ENCODE assay signal across 9 mouse cellular contexts in the genomic region with DNA sequence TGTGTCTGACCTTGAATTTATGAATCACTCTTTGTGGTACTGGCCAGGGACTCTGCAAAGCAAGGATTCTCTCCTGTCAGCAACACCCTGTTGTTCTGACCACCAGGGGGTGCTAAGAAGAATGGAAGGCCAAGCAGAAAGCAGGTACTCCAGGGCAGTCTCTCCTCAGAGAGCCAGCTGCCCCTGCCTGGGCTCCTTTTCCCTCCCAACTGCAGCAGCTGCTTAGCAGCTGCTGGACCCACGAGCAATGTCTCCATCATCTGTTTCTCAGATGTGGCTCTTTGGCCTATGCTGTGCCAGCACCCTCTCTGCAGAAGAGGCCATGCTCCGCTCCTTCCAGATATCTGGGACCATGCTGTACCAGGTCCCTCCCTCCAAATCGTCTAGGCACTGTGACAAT.
A peak's percentile ranks its signal among the peaks of the same experiment; 100 is the strongest.
DNase-seq lines count a peak whose midpoint lies in the region; ATAC-seq and TF ChIP-seq lines count a peak whose summit lies in the region.
"Had no signal": no experiment of that assay in that cellular context is flagged by ENCODE, and none has a peak within 500 bp of the region (broad histone marks: within the 10 kb centered on the region; RNA-seq: fewer than 3 reads in every experiment).

No protein-coding gene starts in this region.

- peak; percentile 67 for DNase-seq in hindbrain, embryonic 11.5 days (ENCODE audit: low spot score)
- peak; percentile 38 for DNase-seq in ES-E14 (ENCODE audit: low read depth, low spot score)
- peak; percentile 53 to 75 for DNase-seq in adrenal gland, postnatal 36 days
- peak; percentile 33 to 44 for DNase-seq in frontal cortex, postnatal 10 days (ENCODE audit: low spot score in 2 of 2)
- peak; percentile 47 to 74 for DNase-seq in right cerebral cortex, adult 2 months (ENCODE audit: low spot score in 2 of 2)
- no peak for DNase-seq in hindbrain, embryonic 14.5 days (ENCODE audit: low spot score)

- H3K27me3 ChIP-seq in hindbrain, embryonic 11.5 days (ENCODE audit: control insufficient read depth, insufficient read depth, low read length) = no peaks in the 10 kb centered on the region
- no peaks in the 10 kb centered on the region for H3K27me3 ChIP-seq in hindbrain, embryonic 16.5 days (replicated peaks; ENCODE audit: control insufficient read depth, insufficient read depth, low read length)
- H3K27me3 ChIP-seq in limb, embryonic 13.5 days = no peaks in the 10 kb centered on the region
- H3K27me3 ChIP-seq in hindbrain, embryonic 14.5 days (ENCODE audit: control insufficient read depth, insufficient read depth, low read length) = no peaks in the 10 kb centered on the region
- H3K27me3 ChIP-seq: liver, embryonic 15.5 days had no signal

- no peak overlapping the region for H3K27ac ChIP-seq in hindbrain, embryonic 11.5 days (ENCODE audit: low read depth, low read length)
- no peak overlapping the region for H3K27ac ChIP-seq in hindbrain, embryonic 16.5 days (ENCODE audit: low read depth, low read length)
- no peak overlapping the region for H3K27ac ChIP-seq in ES-E14 (ENCODE audit: insufficient read depth, low read depth, low read length, poor library complexity, severe bottlenecking)
- no peak overlapping the region for H3K27ac ChIP-seq in limb, embryonic 13.5 days
- H3K27ac ChIP-seq in hindbrain, embryonic 14.5 days = no peak overlapping the region
- H3K27ac ChIP-seq: liver, embryonic 15.5 days had no signal

- no peak overlapping the region for H3K4me3 ChIP-seq in hindbrain, embryonic 11.5 days (ENCODE audit: low read depth, low read length)
- no peak overlapping the region for H3K4me3 ChIP-seq in hindbrain, embryonic 16.5 days (ENCODE audit: low read length)
- no peak overlapping the region for H3K4me3 ChIP-seq in ES-E14 (ENCODE audit: insufficient read depth in 1 of 2, low read depth in 1 of 2, low read length in 2 of 2, poor library complexity in 1 of 2, severe bottlenecking in 1 of 2)
- H3K4me3 ChIP-seq in limb, embryonic 13.5 days = no peak overlapping the region
- H3K4me3 ChIP-seq in hindbrain, embryonic 14.5 days (replicated peaks; ENCODE audit: low read length) = no peak overlapping the region
- H3K4me3 ChIP-seq: liver, embryonic 15.5 days had no signal

- no peaks in the 10 kb centered on the region for H3K9me3 ChIP-seq in hindbrain, embryonic 11.5 days (ENCODE audit: control insufficient read depth, low read length)
- no peaks in the 10 kb centered on the region for H3K9me3 ChIP-seq in hindbrain, embryonic 16.5 days (ENCODE audit: control insufficient read depth, low read length)
- H3K9me3 ChIP-seq in ES-E14 (ENCODE audit: control insufficient read depth, insufficient read depth, low read depth, low read length) = no peaks in the 10 kb centered on the region
- no peaks in the 10 kb centered on the region for H3K9me3 ChIP-seq in limb, embryonic 13.5 days
- H3K9me3 ChIP-seq in hindbrain, embryonic 14.5 days (ENCODE audit: control insufficient read depth, low read length) = no peaks in the 10 kb centered on the region
- H3K9me3 ChIP-seq: liver, embryonic 15.5 days had no signal

- H3K9ac ChIP-seq in hindbrain, embryonic 11.5 days (ENCODE audit: low read depth, low read length) = no peak overlapping the region
- no peak overlapping the region for H3K9ac ChIP-seq in hindbrain, embryonic 16.5 days (ENCODE audit: low read depth, low read length)
- H3K9ac ChIP-seq in ES-E14 (ENCODE audit: insufficient read depth, low read depth, low read length, poor library complexity, severe bottlenecking) = no peak overlapping the region
- no peak overlapping the region for H3K9ac ChIP-seq in limb, embryonic 13.5 days
- no peak overlapping the region for H3K9ac ChIP-seq in hindbrain, embryonic 14.5 days
- H3K9ac ChIP-seq: liver, embryonic 15.5 days had no signal

- H3K4me2 ChIP-seq in hindbrain, embryonic 11.5 days (replicated peaks; ENCODE audit: low read depth, low read length) = no peak overlapping the region
- no peak overlapping the region for H3K4me2 ChIP-seq in hindbrain, embryonic 16.5 days (ENCODE audit: low read length)
- no peak overlapping the region for H3K4me2 ChIP-seq in limb, embryonic 13.5 days (replicated peaks)
- no peak overlapping the region for H3K4me2 ChIP-seq in hindbrain, embryonic 14.5 days (replicated peaks)
- H3K4me2 ChIP-seq: liver, embryonic 15.5 days had no signal

- 60% methylated on average over 3 of the region's 3 CpGs for WGBS in hindbrain, embryonic 11.5 days
- 45% methylated on average over 3 of the region's 3 CpGs for WGBS in hindbrain, embryonic 16.5 days
- WGBS in limb, embryonic 13.5 days = 44% methylated on average over 3 of the region's 3 CpGs
- 54% methylated on average over 3 of the region's 3 CpGs for WGBS in hindbrain, embryonic 14.5 days

- no peak; the same call in 1 of the 2 replicates for ATAC-seq in hindbrain, embryonic 11.5 days (ENCODE audit: low FRiP score)
- ATAC-seq in hindbrain, embryonic 16.5 days = no peak
- peak; percentile 54; the same call in 1 of the 2 replicates for ATAC-seq in limb, embryonic 13.5 days (ENCODE audit: low FRiP score, low read depth)
- no peak for ATAC-seq in hindbrain, embryonic 14.5 days (ENCODE audit: low FRiP score)

- in situ Hi-C loops in ES-E14 (cut with MboI; ENCODE audit: low sequenced_read_pairs in 2 of 2, unreplicated experiment in 2 of 2) = no loop called here

- H3K4me1 ChIP-seq in hindbrain, embryonic 11.5 days (replicated peaks; ENCODE audit: control insufficient read depth, insufficient read depth, low read length) = no peaks in the 10 kb centered on the region
- H3K4me1 ChIP-seq in hindbrain, embryonic 16.5 days (ENCODE audit: control insufficient read depth, insufficient read depth, low read depth, low read length) = no peaks in the 10 kb centered on the region
- H3K4me1 ChIP-seq in ES-E14 (ENCODE audit: control insufficient read depth in 2 of 2, insufficient read depth in 2 of 2, low read length in 2 of 2, poor library complexity in 1 of 2) = no peaks in the 10 kb centered on the region
- no peaks in the 10 kb centered on the region for H3K4me1 ChIP-seq in limb, embryonic 13.5 days
- no peaks in the 10 kb centered on the region for H3K4me1 ChIP-seq in hindbrain, embryonic 14.5 days (replicated peaks; ENCODE audit: control insufficient read depth, insufficient read depth, low read length)

- H3K36me3 ChIP-seq in hindbrain, embryonic 11.5 days (ENCODE audit: control insufficient read depth, insufficient read depth, low read length) = no peaks in the 10 kb centered on the region
- H3K36me3 ChIP-seq in hindbrain, embryonic 16.5 days (ENCODE audit: control insufficient read depth, insufficient read depth, low read length) = no peaks in the 10 kb centered on the region
- H3K36me3 ChIP-seq in ES-E14 (ENCODE audit: control insufficient read depth, insufficient read depth, low read length, poor library complexity, severe bottlenecking) = no peaks in the 10 kb centered on the region
- H3K36me3 ChIP-seq in limb, embryonic 13.5 days = no peaks in the 10 kb centered on the region
- H3K36me3 ChIP-seq in hindbrain, embryonic 14.5 days (replicated peaks; ENCODE audit: control insufficient read depth, insufficient read depth) = no peaks in the 10 kb centered on the region
- H3K36me3 ChIP-seq: liver, embryonic 15.5 days had no signal

TF ChIP-seq in ES-E14, 5 proteins besides CTCF, POLR2A, EP300 and RAD21:
- no peak for TF ChIP-seq HCFC1 (IDR thresholded peaks at IDR 0.05; ENCODE audit: borderline replicate concordance, insufficient read depth, low read length)
- TF ChIP-seq ZNF384 (IDR thresholded peaks at IDR 0.05; ENCODE audit: low read depth, low read length) = no peak
- TF ChIP-seq ZC3H11A (IDR thresholded peaks at IDR 0.05; ENCODE audit: borderline replicate concordance, low read depth, low read length) = peak; percentile 25; the same call in 1 of the 2 replicates
